Mouse (Mus musculus) ovary, postnatal 36 days (tissue): ENCODE data around the gene Rab1b.
"Not testable (repeated sequence)": the region's sequence is repeated elsewhere in the genome, so short reads cannot be mapped to it uniquely, and the experiment has no call there.

Experiments used
- DNase-seq: peaks from one replicate; pipeline ENCODE4 v3.0.0; 2022; ENCODE audit warnings: low spot score, mixed read lengths

Rab1b gene

GRCm38 (mm10) chr19:5106731-5107191, at the start of gene Rab1b:
Gene Rab1b (minus strand): TSS chr19:5107072.
- DNase-seq = peak; percentile 98

- DNase-seq = no peak
Measured at GRCm38 (mm10) chr19:5152261-5152660, 45.4 kb upstream of the Rab1b start.

GRCm38 (mm10) chr19:5151741-5152140, 44.9 kb upstream of the Rab1b start:
- no peak for DNase-seq

GRCm38 (mm10) chr19:5151331-5151730, 44.5 kb upstream of the Rab1b start:
- peak; percentile 26 for DNase-seq

- no peak for DNase-seq
Measured at GRCm38 (mm10) chr19:5150358-5150757, 43.5 kb upstream of the Rab1b start.

- DNase-seq = not testable (repeated sequence)
Measured at GRCm38 (mm10) chr19:5149041-5149440, 42.2 kb upstream of the Rab1b start.

GRCm38 (mm10) chr19:5139640-5140039, 32.8 kb upstream of the Rab1b start:
- peak; percentile 43 for DNase-seq

- DNase-seq = no peak
Measured at GRCm38 (mm10) chr19:5131237-5131636, 24.4 kb upstream of the Rab1b start.

- no peak for DNase-seq
Measured at GRCm38 (mm10) chr19:5129770-5130169, 22.9 kb upstream of the Rab1b start.

- DNase-seq = no peak
Measured at GRCm38 (mm10) chr19:5124055-5124614, 17.3 kb upstream of the Rab1b start.

- no peak for DNase-seq
Measured at GRCm38 (mm10) chr19:5123241-5123640, 16.4 kb upstream of the Rab1b start.

- peak; percentile 58 for DNase-seq
Measured at GRCm38 (mm10) chr19:5122492-5122891, 15.6 kb upstream of the Rab1b start.

GRCm38 (mm10) chr19:5118384-5118698, 11.5 kb upstream of the Rab1b start, which contains the start of gene Klc2:
Gene Klc2 (minus strand): TSS chr19:5118560.
- no peak for DNase-seq

GRCm38 (mm10) chr19:5117494-5118383, 10.9 kb upstream of the Rab1b start:
- DNase-seq = peak; percentile 93

- no peak for DNase-seq
Measured at GRCm38 (mm10) chr19:5113783-5114182, 6.9 kb upstream of the Rab1b start.

GRCm38 (mm10) chr19:5109659-5110453, 3.0 kb upstream of the Rab1b start:
- no peak for DNase-seq

GRCm38 (mm10) chr19:5108702-5109101, 1.8 kb upstream of the Rab1b start:
- DNase-seq = no peak

GRCm38 (mm10) chr19:5108271-5108575, 1.4 kb upstream of the Rab1b start:
- DNase-seq = no peak

GRCm38 (mm10) chr19:5107556-5108270, 841 bp upstream of the Rab1b start:
- no peak for DNase-seq

GRCm38 (mm10) chr19:5106074-5106473, 798 bp downstream of the Rab1b start:
- no peak for DNase-seq

GRCm38 (mm10) chr19:5098363-5099143, 8.3 kb downstream of the Rab1b start, which contains the start of gene Cnih2:
Gene Cnih2 (minus strand): TSS chr19:5098521.
- DNase-seq = peak; percentile 74
